Mouse (Mus musculus): ENCODE measurements at regions not wholly inside any gene's neighbourhood (a gene's known extent, or its start where the extent isn't known, plus 50 kb on each side); places are given as distances from the start of the nearest gene placed in this dataset.

- POLR2A ChIA-PET = interaction anchor here in 1 of 4 experiments (1.2 kb wide), 1 partner anchor 9 kb away, joined by 3 read pairs; no protein-coding TSS in a partner anchor
- CTCF ChIA-PET = no interaction called here
Measured at GRCm38 (mm10) chr2:169524429-169524828, 63.1 kb downstream of the Gm11011 start.

- ChIA-PET POLR2A (no interaction called here), CTCF (interaction anchor here in 1 of 4 experiments (0.6 kb wide), 1 partner anchor 1348 kb away, joined by 3 read pairs; no protein-coding TSS in a partner anchor)
Measured at GRCm38 (mm10) chr2:169519941-169520340, 67.6 kb downstream of the Gm11011 start.

- ChIA-PET CTCF (no interaction called here), POLR2A (interaction anchor here in 3 of 4 experiments (0.5 to 2.2 kb wide), 11 partner anchors 9 to 818 kb away, joined by 3 to 4 read pairs (median 3); no protein-coding TSS in a partner anchor)
Measured at GRCm38 (mm10) chr2:169515350-169515749, 72.2 kb downstream of the Gm11011 start.

GRCm38 (mm10) chr2:169510741-169511140 is 76.8 kb downstream of the Gm11011 start:
- POLR2A ChIA-PET = interaction anchor here in 2 of 4 experiments (0.7 to 0.8 kb wide), 2 partner anchors 17 to 342 kb away, joined by 3 to 4 read pairs; no protein-coding TSS in a partner anchor
- CTCF ChIA-PET = interaction anchor here in 1 of 4 experiments (0.6 kb wide), 1 partner anchor 14 kb away, joined by 3 read pairs; no protein-coding TSS in a partner anchor

GRCm38 (mm10) chr2:169509406-169509805 is 78.1 kb downstream of the Gm11011 start:
- ChIA-PET CTCF (no interaction called here), POLR2A (no interaction called here)

GRCm38 (mm10) chr2:169504416-169505057 is 83.0 kb downstream of the Gm11011 start:
- ChIA-PET CTCF (no interaction called here), POLR2A (interaction anchor here in 1 of 4 experiments (0.9 kb wide), 1 partner anchor 11 kb away, joined by 3 read pairs; no protein-coding TSS in a partner anchor)

- POLR2A ChIA-PET = interaction anchor here in 1 of 4 experiments (1.0 kb wide), 1 partner anchor 80 kb away, joined by 4 read pairs; no protein-coding TSS in a partner anchor
- CTCF ChIA-PET = interaction anchor here in 1 of 4 experiments (0.6 kb wide), 1 partner anchor 345 kb away, joined by 3 read pairs; no protein-coding TSS in a partner anchor
Measured at GRCm38 (mm10) chr2:169503598-169503958, 84.0 kb downstream of the Gm11011 start.

- ChIA-PET CTCF (no interaction called here), POLR2A (interaction anchor here in 1 of 4 experiments (1.0 kb wide), 1 partner anchor 81 kb away, joined by 4 read pairs; no protein-coding TSS in a partner anchor)
Measured at GRCm38 (mm10) chr2:169502717-169503597, 84.6 kb downstream of the Gm11011 start.

- CTCF ChIA-PET = no interaction called here
- POLR2A ChIA-PET = no interaction called here
Measured at GRCm38 (mm10) chr2:169501736-169502340, 85.7 kb downstream of the Gm11011 start.

- ChIA-PET CTCF (no interaction called here), POLR2A (no interaction called here)
Measured at GRCm38 (mm10) chr2:169495368-169495767, 92.2 kb downstream of the Gm11011 start.

GRCm38 (mm10) chr2:169494503-169495311 is 92.8 kb downstream of the Gm11011 start:
- ChIA-PET CTCF (interaction anchor here in 1 of 4 experiments (0.6 kb wide), 1 partner anchor 1816 kb away, joined by 5 read pairs; no protein-coding TSS in a partner anchor), POLR2A (interaction anchor here in 1 of 4 experiments (0.8 kb wide), 1 partner anchor 16 kb away, joined by 4 read pairs; no protein-coding TSS in a partner anchor)

- ChIA-PET POLR2A (interaction anchor here in 1 of 4 experiments (0.8 kb wide), 1 partner anchor 17 kb away, joined by 4 read pairs; no protein-coding TSS in a partner anchor), CTCF (no interaction called here)
Measured at GRCm38 (mm10) chr2:169493609-169494275, 93.8 kb downstream of the Gm11011 start.

GRCm38 (mm10) chr2:169483934-169484333 is 103.6 kb downstream of the Gm11011 start:
- CTCF ChIA-PET = no interaction called here
- POLR2A ChIA-PET = no interaction called here

GRCm38 (mm10) chr2:169481731-169482465 is 105.6 kb downstream of the Gm11011 start:
- CTCF ChIA-PET = no interaction called here
- POLR2A ChIA-PET = no interaction called here

GRCm38 (mm10) chr2:169474418-169475112 is 113.0 kb downstream of the Gm11011 start:
- POLR2A ChIA-PET = no interaction called here
- CTCF ChIA-PET = no interaction called here

- CTCF ChIA-PET = no interaction called here
- POLR2A ChIA-PET = no interaction called here
Measured at GRCm38 (mm10) chr2:169469538-169469937, 118.0 kb downstream of the Gm11011 start.

- CTCF ChIA-PET = no interaction called here
Measured at GRCm38 (mm10) chr2:169467621-169468020, 119.9 kb downstream of the Gm11011 start.

More at GRCm38 (mm10) chr2:169467621-169468020, 119.9 kb downstream of the Gm11011 start:
- POLR2A ChIA-PET = no interaction called here
